Mouse (Mus musculus): ENCODE measurements around the gene Ncs1. TPM values are rescaled to one million over a fixed set of nuclear protein-coding genes. Genes with fewer than 3 reads are reported as not detected.

Gene Ncs1
- total and polyA plus RNA-seq, 2 experiments from 2014 or later = 167 to 185 TPM

GRCm38 (mm10) chr2:31282880-31283279 lies 37.3 kb downstream of the Ncs1 start:
- no peaks in the 10 kb centered on the region for H3K27me3 ChIP-seq (ENCODE audit: insufficient read depth, low read length)
- H3K9ac ChIP-seq (replicated peaks; ENCODE audit: low read length) = no peak overlapping the region
- no peak for TF ChIP-seq CTCF (IDR thresholded peaks at IDR 0.05; ENCODE audit: low read depth)
- peaks cover 46% of the 10 kb centered on the region for H3K36me3 ChIP-seq (ENCODE audit: insufficient read depth, low read length)
- no peak overlapping the region for H3K4me3 ChIP-seq (ENCODE audit: low read length)
- H3K4me2 ChIP-seq (ENCODE audit: low read depth, low read length) = no peak overlapping the region
- 91% methylated on average over 12 of the region's 12 CpGs for WGBS
- ATAC-seq = no peak
- DNase-seq (ENCODE audit: low spot score) = no peak
- no peak overlapping the region for H3K27ac ChIP-seq
- no peaks in the 10 kb centered on the region for H3K4me1 ChIP-seq (ENCODE audit: insufficient read depth, low read length)
- H3K9me3 ChIP-seq (ENCODE audit: low read length) = no peaks in the 10 kb centered on the region

GRCm38 (mm10) chr2:31284531-31284930 lies 38.9 kb downstream of the Ncs1 start:
- H3K4me2 ChIP-seq (ENCODE audit: low read depth, low read length) = no peak overlapping the region
- H3K9ac ChIP-seq (replicated peaks; ENCODE audit: low read length) = no peak overlapping the region
- H3K27me3 ChIP-seq (ENCODE audit: insufficient read depth, low read length) = no peaks in the 10 kb centered on the region
- peaks cover 57% of the 10 kb centered on the region for H3K36me3 ChIP-seq (ENCODE audit: insufficient read depth, low read length)
- H3K4me1 ChIP-seq (ENCODE audit: insufficient read depth, low read length) = no peaks in the 10 kb centered on the region
- ATAC-seq (no peak), DNase-seq (ENCODE audit: low spot score) (no peak)
- H3K27ac ChIP-seq = no peak overlapping the region
- TF ChIP-seq CTCF (IDR thresholded peaks at IDR 0.05; ENCODE audit: low read depth) = no peak
- WGBS = 90% methylated on average over 5 of the region's 5 CpGs
- H3K9me3 ChIP-seq (ENCODE audit: low read length) = no peaks in the 10 kb centered on the region
- no peak overlapping the region for H3K4me3 ChIP-seq (ENCODE audit: low read length)

- Histone ChIP-seq H3K4me3 (ENCODE audit: low read length) (no peak overlapping the region), H3K4me1 (ENCODE audit: insufficient read depth, low read length) (no peaks in the 10 kb centered on the region), H3K27ac (no peak overlapping the region), H3K4me2 (ENCODE audit: low read depth, low read length) (no peak overlapping the region), H3K27me3 (ENCODE audit: insufficient read depth, low read length) (no peaks in the 10 kb centered on the region), H3K36me3 (ENCODE audit: insufficient read depth, low read length) (peaks cover 41% of the 10 kb centered on the region), H3K9ac (replicated peaks; ENCODE audit: low read length) (no peak overlapping the region), H3K9me3 (ENCODE audit: low read length) (no peaks in the 10 kb centered on the region)
- 8% methylated on average over 6 of the region's 6 CpGs for WGBS
- no peak for ATAC-seq
- peak; percentile 99 for TF ChIP-seq CTCF (IDR thresholded peaks at IDR 0.05; ENCODE audit: low read depth)
- DNase-seq (ENCODE audit: low spot score) = peak; percentile 73
These were observed 45.8 kb downstream of the Ncs1 start for GRCm38 (mm10) chr2:31291421-31291820.

GRCm38 (mm10) chr2:31294985-31295384 lies 49.4 kb downstream of the Ncs1 start:
- H3K9me3 ChIP-seq (ENCODE audit: low read length) = no peaks in the 10 kb centered on the region
- H3K36me3 ChIP-seq (ENCODE audit: insufficient read depth, low read length) = peaks cover 15% of the 10 kb centered on the region
- ATAC-seq (no peak), DNase-seq (ENCODE audit: low spot score) (peak; percentile 76)
- WGBS = 0% methylated on average over 4 of the region's 4 CpGs
- H3K27ac ChIP-seq = no peak overlapping the region
- TF ChIP-seq CTCF (IDR thresholded peaks at IDR 0.05; ENCODE audit: low read depth) = peak; percentile 95
- H3K27me3 ChIP-seq (ENCODE audit: insufficient read depth, low read length) = no peaks in the 10 kb centered on the region
- no peak overlapping the region for H3K9ac ChIP-seq (replicated peaks; ENCODE audit: low read length)
- H3K4me2 ChIP-seq (ENCODE audit: low read depth, low read length) = no peak overlapping the region
- no peaks in the 10 kb centered on the region for H3K4me1 ChIP-seq (ENCODE audit: insufficient read depth, low read length)
- H3K4me3 ChIP-seq (ENCODE audit: low read length) = no peak overlapping the region

- TF ChIP-seq CTCF (IDR thresholded peaks at IDR 0.05; ENCODE audit: low read depth) = no peak
- no peak overlapping the region for H3K4me2 ChIP-seq (ENCODE audit: low read depth, low read length)
- H3K9ac ChIP-seq (replicated peaks; ENCODE audit: low read length) = no peak overlapping the region
- 81% methylated on average over 6 of the region's 6 CpGs for WGBS
- no peaks in the 10 kb centered on the region for H3K27me3 ChIP-seq (ENCODE audit: insufficient read depth, low read length)
- ATAC-seq (no peak), DNase-seq (ENCODE audit: low spot score) (no peak)
- no peaks in the 10 kb centered on the region for H3K4me1 ChIP-seq (ENCODE audit: insufficient read depth, low read length)
- H3K9me3 ChIP-seq (ENCODE audit: low read length) = no peaks in the 10 kb centered on the region
- no peak overlapping the region for H3K4me3 ChIP-seq (ENCODE audit: low read length)
- H3K36me3 ChIP-seq (ENCODE audit: insufficient read depth, low read length) = peaks cover 13% of the 10 kb centered on the region
- no peak overlapping the region for H3K27ac ChIP-seq
These were observed 50.8 kb downstream of the Ncs1 start for GRCm38 (mm10) chr2:31296395-31296794.

DNA sequence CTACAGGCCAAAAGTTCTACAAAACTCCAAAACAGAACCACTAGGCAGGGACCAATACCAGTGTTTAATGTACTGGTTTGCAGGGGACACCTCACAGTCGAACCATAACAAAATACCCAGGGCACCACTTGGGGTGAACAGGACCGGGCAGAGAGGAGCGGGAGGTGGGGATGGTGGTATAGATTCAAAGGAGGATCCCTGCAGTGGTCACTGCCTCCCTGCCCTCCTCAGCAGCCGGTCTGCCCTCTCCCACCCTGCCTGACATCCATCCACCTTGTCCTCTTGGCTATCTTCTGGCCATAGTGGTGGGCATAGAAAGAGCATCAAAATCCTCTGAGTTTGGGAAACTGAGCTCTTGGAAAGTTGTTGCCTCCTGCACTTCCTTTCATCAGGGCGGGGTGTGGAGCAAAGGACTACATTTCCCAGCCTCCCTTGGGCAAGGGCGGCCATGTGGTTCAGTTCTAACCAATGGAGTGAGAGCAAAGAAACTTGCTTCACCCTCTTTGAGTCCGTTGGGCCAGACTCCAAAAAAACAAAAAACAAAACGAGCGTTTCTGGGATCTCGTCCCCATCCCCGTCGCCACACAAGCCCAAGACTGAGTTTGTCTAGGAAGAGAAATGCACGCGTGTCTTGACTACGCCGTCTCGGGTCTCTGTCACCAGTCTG lies 52.1 kb downstream of the Ncs1 start:
- DNase-seq (ENCODE audit: low spot score) (peak; percentile 82), ATAC-seq (peak; percentile 86)
- no peak for TF ChIP-seq CTCF (IDR thresholded peaks at IDR 0.05; ENCODE audit: low read depth)
- H3K9me3 ChIP-seq (ENCODE audit: low read length) = no peaks in the 10 kb centered on the region
- H3K4me2 ChIP-seq (ENCODE audit: low read depth, low read length) = peak overlapping the region; percentile 57
- H3K9ac ChIP-seq (replicated peaks; ENCODE audit: low read length) = no peak overlapping the region
- H3K27me3 ChIP-seq (ENCODE audit: insufficient read depth, low read length) = no peaks in the 10 kb centered on the region
- peak overlapping the region; percentile 39 for H3K4me3 ChIP-seq (ENCODE audit: low read length)
- no peaks in the 10 kb centered on the region for H3K4me1 ChIP-seq (ENCODE audit: insufficient read depth, low read length)
- peaks cover 8% of the 10 kb centered on the region for H3K36me3 ChIP-seq (ENCODE audit: insufficient read depth, low read length)
- no peak overlapping the region for H3K27ac ChIP-seq
- 1% methylated on average over 17 of the region's 17 CpGs for WGBS

- H3K9ac ChIP-seq (replicated peaks; ENCODE audit: low read length) = no peak overlapping the region
- TF ChIP-seq CTCF (IDR thresholded peaks at IDR 0.05; ENCODE audit: low read depth) = no peak
- no peak for DNase-seq (ENCODE audit: low spot score)
- H3K4me2 ChIP-seq (ENCODE audit: low read depth, low read length) = 0 out of 2 replicates have a peak overlapping the region, but pooled peaks have one; percentile 7
- peaks cover 3% of the 10 kb centered on the region; the same call in 1 of the 2 replicates for H3K36me3 ChIP-seq (ENCODE audit: insufficient read depth, low read length)
- no peak overlapping the region for H3K4me3 ChIP-seq (ENCODE audit: low read length)
- 43% methylated on average over 4 of the region's 4 CpGs for WGBS
- no peaks in the 10 kb centered on the region for H3K9me3 ChIP-seq (ENCODE audit: low read length)
- H3K27ac ChIP-seq = no peak overlapping the region
- ATAC-seq = no peak
- no peaks in the 10 kb centered on the region for H3K4me1 ChIP-seq (ENCODE audit: insufficient read depth, low read length)
- H3K27me3 ChIP-seq (ENCODE audit: insufficient read depth, low read length) = no peaks in the 10 kb centered on the region
These were observed 53.2 kb downstream of the Ncs1 start for GRCm38 (mm10) chr2:31298814-31299213.

All from hindbrain, postnatal 0 days (tissue).